Mouse (Mus musculus): ENCODE results near the gene Adora1. TPM values are rescaled to one million over a fixed set of nuclear protein-coding genes. Genes with fewer than 3 reads are reported as not detected.
A peak's percentile ranks its signal among the peaks of the same experiment; 100 is the strongest.

Gene Adora1
- polyA plus RNA-seq, 1 experiment from 2014 or later, result 0.06 TPM

- Histone ChIP-seq H3K9ac (no peak overlapping the region), H3K4me1 (peaks cover 7% of the 10 kb centered on the region), H3K27ac (no peak overlapping the region), H3K36me3 (no peaks in the 10 kb centered on the region), H3K9me3 (replicated peaks) (no peaks in the 10 kb centered on the region), H3K27me3 (replicated peaks) (peaks cover 24% of the 10 kb centered on the region), H3K4me3 (no peak overlapping the region), H3K4me2 (no peak overlapping the region)
- WGBS (ENCODE audit: insufficient replicate concordance), result 78% methylated on average over 3 of the region's 3 CpGs
- no peak for ATAC-seq
These were observed 74.8 kb downstream of the Adora1 start for GRCm38 (mm10) chr1:134160404-134160803.

- no peak for ATAC-seq
- Histone ChIP-seq H3K27me3 (replicated peaks) (peaks cover 4% of the 10 kb centered on the region; the same call in 1 of the 2 replicates), H3K4me3 (no peak overlapping the region), H3K9me3 (replicated peaks) (no peaks in the 10 kb centered on the region), H3K36me3 (no peaks in the 10 kb centered on the region), H3K4me2 (no peak overlapping the region), H3K27ac (no peak overlapping the region), H3K4me1 (peaks cover 50% of the 10 kb centered on the region), H3K9ac (no peak overlapping the region)
- 52% methylated on average over 3 of the region's 3 CpGs for WGBS (ENCODE audit: insufficient replicate concordance)
These were observed 80.6 kb downstream of the Adora1 start for GRCm38 (mm10) chr1:134154655-134155054.

- H3K4me1 ChIP-seq, result peaks cover 50% of the 10 kb centered on the region
These were observed 81.1 kb downstream of the Adora1 start for GRCm38 (mm10) chr1:134154121-134154520.

GRCm38 (mm10) chr1:134152626-134153590, 82.3 kb downstream of the Adora1 start:
- H3K36me3 ChIP-seq, result no peaks in the 10 kb centered on the region
- 36% methylated on average over 21 of the region's 21 CpGs for WGBS (ENCODE audit: insufficient replicate concordance)
- no peak overlapping the region for H3K4me3 ChIP-seq
- H3K4me2 ChIP-seq, result peak overlapping the region; percentile 19; the same call in 1 of the 2 replicates
- ATAC-seq, result peak; percentile 73
- H3K9ac ChIP-seq, result no peak overlapping the region
- no peaks in the 10 kb centered on the region; the same call in 1 of the 2 replicates for H3K27me3 ChIP-seq (replicated peaks)
- H3K4me1 ChIP-seq, result peaks cover 50% of the 10 kb centered on the region
- H3K27ac ChIP-seq, result no peak overlapping the region
- no peaks in the 10 kb centered on the region for H3K9me3 ChIP-seq (replicated peaks)

More at GRCm38 (mm10) chr1:134154121-134154520, 81.1 kb downstream of the Adora1 start:
- no peak for ATAC-seq
- Histone ChIP-seq H3K4me3 (no peak overlapping the region), H3K36me3 (no peaks in the 10 kb centered on the region), H3K9me3 (replicated peaks) (no peaks in the 10 kb centered on the region), H3K4me2 (no peak overlapping the region), H3K27ac (no peak overlapping the region), H3K9ac (no peak overlapping the region), H3K27me3 (replicated peaks) (no peaks in the 10 kb centered on the region; the same call in 1 of the 2 replicates)
- 75% methylated on average over 3 of the region's 3 CpGs for WGBS (ENCODE audit: insufficient replicate concordance)

- ATAC-seq, result peak; percentile 50; the same call in 1 of the 2 replicates
- H3K36me3 ChIP-seq, result no peaks in the 10 kb centered on the region
- H3K27ac ChIP-seq, result no peak overlapping the region
- H3K9me3 ChIP-seq (replicated peaks), result no peaks in the 10 kb centered on the region
- no peak overlapping the region for H3K4me3 ChIP-seq
- 23% methylated on average over 13 of the region's 13 CpGs for WGBS (ENCODE audit: insufficient replicate concordance)
- H3K27me3 ChIP-seq (replicated peaks), result no peaks in the 10 kb centered on the region; the same call in 1 of the 2 replicates
- peaks cover 50% of the 10 kb centered on the region for H3K4me1 ChIP-seq
- H3K9ac ChIP-seq, result no peak overlapping the region
- H3K4me2 ChIP-seq, result peak overlapping the region; percentile 6; the same call in 1 of the 2 replicates
These were observed 83.4 kb downstream of the Adora1 start for GRCm38 (mm10) chr1:134151655-134152412.

GRCm38 (mm10) chr1:134150745-134151144, 84.5 kb downstream of the Adora1 start:
- no peaks in the 10 kb centered on the region for H3K9me3 ChIP-seq (replicated peaks)
- no peak overlapping the region for H3K27ac ChIP-seq
- H3K36me3 ChIP-seq, result no peaks in the 10 kb centered on the region
- no peak overlapping the region for H3K9ac ChIP-seq
- H3K4me2 ChIP-seq, result no peak overlapping the region
- WGBS (ENCODE audit: insufficient replicate concordance), result 62% methylated on average over 9 of the region's 9 CpGs
- no peak for ATAC-seq
- H3K4me1 ChIP-seq, result peaks cover 46% of the 10 kb centered on the region
- H3K4me3 ChIP-seq, result no peak overlapping the region
- no peaks in the 10 kb centered on the region; the same call in 1 of the 2 replicates for H3K27me3 ChIP-seq (replicated peaks)

GRCm38 (mm10) chr1:134150076-134150475, 85.2 kb downstream of the Adora1 start:
- no peak for ATAC-seq
- peaks cover 39% of the 10 kb centered on the region for H3K4me1 ChIP-seq
- WGBS (ENCODE audit: insufficient replicate concordance), result 62% methylated on average over 8 of the region's 8 CpGs
- no peak overlapping the region for H3K4me3 ChIP-seq
- no peaks in the 10 kb centered on the region for H3K9me3 ChIP-seq (replicated peaks)
- no peaks in the 10 kb centered on the region for H3K36me3 ChIP-seq
- H3K4me2 ChIP-seq, result no peak overlapping the region
- H3K27me3 ChIP-seq (replicated peaks), result no peaks in the 10 kb centered on the region; the same call in 1 of the 2 replicates
- H3K9ac ChIP-seq, result no peak overlapping the region
- no peak overlapping the region for H3K27ac ChIP-seq

Other genes starting within 250 kb of the Adora1 start
- 2.6 and 3.1 TPM in 2 replicates for gene Fmod, start 198.2 kb downstream of the Adora1 start, polyA plus RNA-seq (2016; fragmentation: Nextera tagmentation; extraction: Ambion mirVana)
- gene Btg2, start 156.3 kb downstream of the Adora1 start, polyA plus RNA-seq (2016; fragmentation: Nextera tagmentation; extraction: Ambion mirVana), result 78.2 and 80.8 TPM in 2 replicates
- 0.07 and 0.12 TPM in 2 replicates for gene Chit1, start 124.2 kb downstream of the Adora1 start, polyA plus RNA-seq (2016; fragmentation: Nextera tagmentation; extraction: Ambion mirVana)
- gene Chil1, start 53.3 kb downstream of the Adora1 start, polyA plus RNA-seq (2016; fragmentation: Nextera tagmentation; extraction: Ambion mirVana), result 1.4 and 1.5 TPM in 2 replicates
- 0.37 and 1.1 TPM in 2 replicates for gene Mybph, start 42.0 kb downstream of the Adora1 start, polyA plus RNA-seq (2016; fragmentation: Nextera tagmentation; extraction: Ambion mirVana)
- 1.1 and 4.9 TPM in 2 replicates for gene Myog, start 54.6 kb upstream of the Adora1 start, polyA plus RNA-seq (2016; fragmentation: Nextera tagmentation; extraction: Ambion mirVana)
- gene Ppfia4, start 97.5 kb upstream of the Adora1 start, polyA plus RNA-seq (2016; fragmentation: Nextera tagmentation; extraction: Ambion mirVana), result 1.5 TPM in 2 replicates
- 62.9 and 69.7 TPM in 2 replicates for gene Tmem183a, start 126.5 kb upstream of the Adora1 start, polyA plus RNA-seq (2016; fragmentation: Nextera tagmentation; extraction: Ambion mirVana)
- not detected in 2 replicates for gene 4933406M09Rik, start 150.5 kb upstream of the Adora1 start, polyA plus RNA-seq (2016; fragmentation: Nextera tagmentation; extraction: Ambion mirVana)
- 23.0 and 24.8 TPM in 2 replicates for gene Cyb5r1, start 170.1 kb upstream of the Adora1 start, polyA plus RNA-seq (2016; fragmentation: Nextera tagmentation; extraction: Ambion mirVana)
- 113 and 114 TPM in 2 replicates for gene Adipor1, start 179.9 kb upstream of the Adora1 start, polyA plus RNA-seq (2016; fragmentation: Nextera tagmentation; extraction: Ambion mirVana)
- 40.2 and 41.7 TPM in 2 replicates for gene Klhl12, start 220.1 kb upstream of the Adora1 start, polyA plus RNA-seq (2016; fragmentation: Nextera tagmentation; extraction: Ambion mirVana)

Data from liver, embryonic 12.5 days (tissue).